ENCODE assay signal across 12 mouse cellular contexts in genomic region chr19:22596715-22597114, GRCm38 (mm10).
DNase-seq lines count a peak whose midpoint lies in the region; ATAC-seq and TF ChIP-seq lines count a peak whose summit lies in the region.
"Had no signal": no experiment of that assay in that cellular context is flagged by ENCODE, and none has a peak within 500 bp of the region (broad histone marks: within the 10 kb centered on the region; RNA-seq: fewer than 3 reads in every experiment).

No protein-coding gene starts in this region.

- no peak overlapping the region for H3K4me3 ChIP-seq in lung, postnatal 0 days (ENCODE audit: low read depth, low read length)
- no peak overlapping the region for H3K4me3 ChIP-seq in left cerebral cortex, adult 2 months
- H3K4me3 ChIP-seq: embryonic facial prominence, embryonic 12.5 days; limb, embryonic 12.5 days had no signal

- H3K27ac ChIP-seq in lung, postnatal 0 days (ENCODE audit: low read length) = no peak overlapping the region
- peak overlapping the region; percentile 59 for H3K27ac ChIP-seq in left cerebral cortex, adult 2 months
- H3K27ac ChIP-seq: embryonic facial prominence, embryonic 12.5 days; hindbrain, embryonic 14.5 days; limb, embryonic 12.5 days had no signal

- intact Hi-C loops in left cerebral cortex, adult 2 months (cut with DNase I) = no loop called here

- peak; percentile 19; the same call in 1 of the 2 replicates for TF ChIP-seq EP300 in lung, postnatal 0 days (IDR thresholded peaks at IDR 0.05)

- H3K4me1 ChIP-seq in lung, postnatal 0 days (ENCODE audit: insufficient read depth, low read depth, low read length) = no peaks in the 10 kb centered on the region

- ATAC-seq in cerebellum, adult (ENCODE audit: insufficient number of reproducible peaks, low FRiP score, low TSS enrichment) = peak; percentile 45; the same call in 1 of the 2 replicates
- ATAC-seq in lung, postnatal 0 days = peak; percentile 72

- H3K9me3 ChIP-seq in lung, postnatal 0 days (ENCODE audit: low read length) = no peaks in the 10 kb centered on the region
- H3K9me3 ChIP-seq: embryonic facial prominence, embryonic 12.5 days; limb, embryonic 12.5 days had no signal

- 30% methylated on average over 3 of the region's 3 CpGs for WGBS in lung, postnatal 0 days

- no peak overlapping the region for H3K4me2 ChIP-seq in lung, postnatal 0 days (replicated peaks; ENCODE audit: low read depth, low read length)
- H3K4me2 ChIP-seq: embryonic facial prominence, embryonic 12.5 days; hindbrain, embryonic 14.5 days; limb, embryonic 12.5 days had no signal

- no peak for TF ChIP-seq CTCF in lung, postnatal 0 days (IDR thresholded peaks at IDR 0.05)
- no peak for TF ChIP-seq CTCF in left cerebral cortex, adult 2 months (IDR thresholded peaks at IDR 0.05)

- no peaks in the 10 kb centered on the region for H3K27me3 ChIP-seq in lung, postnatal 0 days (replicated peaks; ENCODE audit: insufficient read depth, low read length)
- H3K27me3 ChIP-seq: embryonic facial prominence, embryonic 12.5 days; limb, embryonic 12.5 days had no signal

- H3K9ac ChIP-seq in lung, postnatal 0 days (replicated peaks; ENCODE audit: low read depth) = no peak overlapping the region
- H3K9ac ChIP-seq: embryonic facial prominence, embryonic 12.5 days; hindbrain, embryonic 14.5 days; limb, embryonic 12.5 days had no signal

- no peak for DNase-seq in cerebellum, postnatal 10 days
- peak; percentile 5 for DNase-seq in lung, postnatal 0 days (ENCODE audit: low spot score)
- DNase-seq in lung, adult 18-20 months = no peak
- peak; percentile 37 to 70 for DNase-seq in left cerebral cortex, adult 2 months (ENCODE audit: extremely low spot score in 1 of 2, low spot score in 2 of 2)
- peak; percentile 65 to 74 for DNase-seq in right cerebral cortex, postnatal 36 days (ENCODE audit: low spot score in 2 of 2)
- DNase-seq in spleen, postnatal 4 days (ENCODE audit: low spot score in 2 of 2) = no peak
- no peak for DNase-seq in thymus, adult 18-20 months
- DNase-seq: adrenal gland, postnatal 36 days had no signal

- no peaks in the 10 kb centered on the region for H3K36me3 ChIP-seq in lung, postnatal 0 days (ENCODE audit: insufficient read depth, low read length)
- H3K36me3 ChIP-seq: embryonic facial prominence, embryonic 12.5 days; limb, embryonic 12.5 days had no signal

Comparison
In these comparisons a context has a peak if more than half of its experiments do, and no peak if none do; other contexts are left out.
1. DNase-seq: peak in lung, postnatal 0 days (single experiment), left cerebral cortex, adult 2 months (2 of 2) and right cerebral cortex, postnatal 36 days (2 of 2); none in cerebellum, postnatal 10 days (0 of 2), lung, adult 18-20 months (0 of 2), spleen, postnatal 4 days (0 of 2) and thymus, adult 18-20 months (0 of 2).